Mouse (Mus musculus): Measurements from ENCODE around the gene Eml3.

DNA sequence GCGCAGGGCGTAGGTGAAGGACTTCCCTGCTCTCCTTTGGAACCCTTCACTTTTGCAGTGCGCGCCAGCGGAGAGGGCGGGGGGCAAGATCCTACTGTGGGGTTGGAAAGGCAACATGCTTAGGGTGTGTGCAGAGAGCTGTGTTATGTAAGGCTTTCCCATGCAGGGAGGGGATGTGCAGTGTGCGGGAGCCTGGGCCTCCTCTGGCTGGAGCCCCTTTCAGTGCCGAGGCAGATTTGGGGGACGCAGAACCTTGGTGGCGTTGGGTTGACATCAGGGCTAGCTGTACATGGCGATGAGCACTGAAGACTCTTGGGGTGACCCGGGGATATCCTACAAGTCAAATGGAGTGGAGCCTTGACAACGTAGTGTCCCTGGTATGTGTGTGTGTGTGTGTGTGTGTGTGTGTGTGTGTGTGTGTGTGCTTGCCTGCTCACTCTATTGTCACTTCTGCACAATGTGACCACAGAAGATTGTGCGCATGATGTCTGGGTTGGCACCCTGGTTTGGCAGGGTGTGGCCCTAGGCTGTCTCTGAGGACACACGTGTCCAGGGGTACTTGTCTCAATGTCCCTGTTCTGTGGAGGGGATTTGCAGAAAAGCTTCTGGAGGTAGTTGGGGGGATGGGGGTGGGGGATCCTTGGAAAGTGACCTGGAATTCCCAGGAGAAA, 61.2 kb downstream of the Eml3 start:
- no peak for TF ChIP-seq CTCF (IDR thresholded peaks at IDR 0.05; ENCODE audit: extremely low read depth, insufficient read depth, insufficient read length, insufficient replicate concordance)
- no peak for TF ChIP-seq POLR2A (IDR thresholded peaks at IDR 0.05; ENCODE audit: low read depth, low read length)

Measured in spleen, adult 2 months (tissue).